Mouse (Mus musculus) CH12.LX (cell line): ENCODE data around the gene Luc7l3. TPM values are rescaled to one million over a fixed set of nuclear protein-coding genes. Genes with fewer than 3 reads are reported as not detected.

Source experiments
- DNase-seq: peaks from one replicate; pipeline ENCODE4 v3.0.0-alpha.2; 2013; ENCODE audit errors: extremely low read depth
- H3K27ac ChIP-seq: 2 replicates; pipeline ENCODE4 v1.5.1; 2012; ENCODE audit warnings: low read depth, mild to moderate bottlenecking, control low read depth, moderate library complexity; ENCODE audit not compliant: insufficient read depth
- H3K27me3 ChIP-seq: replicated peaks from 2 replicates; pipeline ENCODE3; 2012; ENCODE audit warnings: inconsistent platforms
- H3K36me3 ChIP-seq, 2 experiments: replicated peaks in 1 of 2; 2 replicates each; pipeline versions ENCODE3 to v1.6.1; 2012; ENCODE audit warnings: inconsistent platforms in 1 of 2, low read length in 1 of 2, mild to moderate bottlenecking in 1 of 2, mixed read lengths in 1 of 2, moderate library complexity in 1 of 2; ENCODE audit not compliant: control insufficient read depth in 1 of 2, insufficient read depth in 1 of 2
- H3K4me1 ChIP-seq, 2 experiments: 2 replicates each; pipeline ENCODE4 v1.6.1; 2012; ENCODE audit warnings: inconsistent platforms in 1 of 2, moderate library complexity in 1 of 2; ENCODE audit not compliant: insufficient read depth in 2 of 2, control insufficient read depth in 1 of 2
- H3K4me2 ChIP-seq: 2 replicates; pipeline ENCODE4 v1.6.1; 2012; ENCODE audit warnings: low read depth, mild to moderate bottlenecking, control low read depth; ENCODE audit not compliant: poor library complexity, insufficient read depth, severe bottlenecking
- H3K4me3 ChIP-seq, 3 experiments: fragments of 150-350 bp in 1 of 3; sonication (generic) in 1 of 3; replicated peaks in 1 of 3; 2 replicates each; pipeline versions ENCODE3 to v1.5.1; 2011 to 2012; ENCODE audit warnings: low read depth in 2 of 3, low read length in 2 of 3, mild to moderate bottlenecking in 2 of 3, moderate library complexity in 2 of 3, control low read depth in 1 of 3, improper control_type of control experiment in 1 of 3, inconsistent platforms in 1 of 3, mixed read lengths in 1 of 3; ENCODE audit not compliant: poor library complexity in 1 of 3
- H3K79me2 ChIP-seq: replicated peaks from 2 replicates; pipeline ENCODE4 v1.6.1; 2012; ENCODE audit warnings: mild to moderate bottlenecking, moderate library complexity; ENCODE audit not compliant: control insufficient read depth, poor library complexity, insufficient read depth, severe bottlenecking; ENCODE audit errors: extremely low read depth
- H3K9ac ChIP-seq: 2 replicates; pipeline ENCODE4 v1.6.1; 2012; ENCODE audit warnings: low read depth, mild to moderate bottlenecking, control low read depth, moderate library complexity; ENCODE audit not compliant: insufficient read depth
- H3K9me3 ChIP-seq: replicated peaks from 2 replicates; pipeline ENCODE3; 2012; ENCODE audit warnings: low read length, inconsistent platforms, mixed read lengths
- BHLHE40 ChIP-seq: IDR thresholded peaks from 2 replicates; pipeline ENCODE4 v1.6.1; 2011; ENCODE audit warnings: mild to moderate bottlenecking, low read depth, low read length, improper control_type of control experiment
- CHD1 ChIP-seq: IDR thresholded peaks from 2 replicates; pipeline ENCODE4 v1.6.1; 2012; ENCODE audit warnings: low read depth, low read length, improper control_type of control experiment, inconsistent platforms
- CHD2 ChIP-seq: IDR thresholded peaks from 2 replicates; pipeline ENCODE4 v1.6.1; 2011; ENCODE audit warnings: low read length, improper control_type of control experiment
- CTCF ChIP-seq, 2 experiments: IDR thresholded peaks in 1 of 2; conservative IDR thresholded peaks in 1 of 2; 2 replicates each; pipeline ENCODE4 v1.5.1; 2011 to 2012; ENCODE audit warnings: low read depth in 2 of 2, low read length in 2 of 2, improper control_type of control experiment in 1 of 2, inconsistent platforms in 1 of 2, mild to moderate bottlenecking in 1 of 2, moderate library complexity in 1 of 2
- ETS1 ChIP-seq: conservative IDR thresholded peaks from 2 replicates; pipeline ENCODE4 v1.6.1; 2012; ENCODE audit warnings: low read depth, mild to moderate bottlenecking, inconsistent platforms, low read length, improper control_type of control experiment, moderate library complexity
- GABPA ChIP-seq: IDR thresholded peaks from 2 replicates; pipeline ENCODE4 v1.6.1; 2012; ENCODE audit warnings: low read depth, low read length, improper control_type of control experiment, inconsistent platforms; ENCODE audit not compliant: insufficient replicate concordance
- HCFC1 ChIP-seq: IDR thresholded peaks from 2 replicates; pipeline ENCODE4 v1.6.1; 2012; ENCODE audit warnings: low read depth, mild to moderate bottlenecking, inconsistent platforms, low read length, improper control_type of control experiment
- JUND ChIP-seq: conservative IDR thresholded peaks from 2 replicates; pipeline ENCODE4 v1.6.1; 2011; ENCODE audit warnings: low read depth, low read length, improper control_type of control experiment
- KAT2A ChIP-seq: IDR thresholded peaks from 2 replicates; pipeline ENCODE4 v1.6.1; 2012; ENCODE audit warnings: low read length, improper control_type of control experiment, inconsistent platforms; ENCODE audit not compliant: insufficient replicate concordance
- MAFK ChIP-seq: IDR thresholded peaks from 2 replicates; pipeline ENCODE4 v1.6.1; 2011; ENCODE audit warnings: low read length, improper control_type of control experiment; ENCODE audit not compliant: insufficient replicate concordance
- MAZ ChIP-seq: IDR thresholded peaks from 2 replicates; pipeline ENCODE4 v1.6.1; 2012; ENCODE audit warnings: low read depth, mild to moderate bottlenecking, inconsistent platforms, low read length, improper control_type of control experiment, moderate library complexity
- MXI1 ChIP-seq: IDR thresholded peaks from 2 replicates; pipeline ENCODE4 v1.6.1; 2011; ENCODE audit warnings: mild to moderate bottlenecking, low read depth, low read length, improper control_type of control experiment
- MYC ChIP-seq: IDR thresholded peaks from 2 replicates; pipeline ENCODE4 v1.6.1; 2011; ENCODE audit warnings: low read depth, mild to moderate bottlenecking, improper control_type of control experiment, low read length
- PAX5 ChIP-seq: IDR thresholded peaks from 2 replicates; pipeline ENCODE4 v1.6.1; 2012; ENCODE audit warnings: low read length, inconsistent platforms, mixed read lengths
- POLR2A ChIP-seq: IDR thresholded peaks from 2 replicates; pipeline ENCODE4 v1.6.1; 2011; ENCODE audit warnings: low read depth, mild to moderate bottlenecking, improper control_type of control experiment, low read length
- POLR2AphosphoS2 ChIP-seq: IDR thresholded peaks from 2 replicates; pipeline ENCODE4 v1.6.1; 2011; ENCODE audit warnings: low read depth, low read length, improper control_type of control experiment
- RAD21 ChIP-seq: IDR thresholded peaks from 2 replicates; pipeline ENCODE4 v1.6.1; 2011; ENCODE audit warnings: low read depth, mild to moderate bottlenecking, low read length, improper control_type of control experiment, moderate library complexity
- RCOR1 ChIP-seq: conservative IDR thresholded peaks from 2 replicates; pipeline ENCODE4 v1.6.1; 2012; ENCODE audit warnings: low read depth, mild to moderate bottlenecking, inconsistent platforms, low read length, improper control_type of control experiment
- SIN3A ChIP-seq: IDR thresholded peaks from 2 replicates; pipeline ENCODE4 v1.6.1; 2012; ENCODE audit warnings: low read length, improper control_type of control experiment, inconsistent platforms
- SMC3 ChIP-seq: IDR thresholded peaks from 2 replicates; pipeline ENCODE4 v1.6.1; 2011; ENCODE audit warnings: low read depth, low read length, improper control_type of control experiment
- TBP ChIP-seq: conservative IDR thresholded peaks from 2 replicates; pipeline ENCODE4 v1.6.1; 2011; ENCODE audit warnings: low read depth, low read length, improper control_type of control experiment
- USF1 ChIP-seq: IDR thresholded peaks from 2 replicates; pipeline ENCODE4 v1.6.1; 2014; ENCODE audit warnings: low read depth, mild to moderate bottlenecking, inconsistent platforms, low read length, improper control_type of control experiment
- USF2 ChIP-seq: conservative IDR thresholded peaks from 2 replicates; pipeline ENCODE4 v1.6.1; 2011; ENCODE audit warnings: low read depth, low read length, improper control_type of control experiment
- ZC3H11A ChIP-seq: IDR thresholded peaks from 2 replicates; pipeline ENCODE4 v1.6.1; 2012; ENCODE audit warnings: low read depth, mild to moderate bottlenecking, inconsistent platforms, low read length, improper control_type of control experiment
- ZKSCAN1 ChIP-seq: IDR thresholded peaks from 2 replicates; pipeline ENCODE4 v1.6.1; 2012; ENCODE audit warnings: low read depth, inconsistent platforms, low read length, improper control_type of control experiment, borderline replicate concordance
- ZMIZ1 ChIP-seq: IDR thresholded peaks from 2 replicates; pipeline ENCODE4 v1.6.1; 2012; ENCODE audit warnings: low read depth, mild to moderate bottlenecking, inconsistent platforms, low read length, improper control_type of control experiment
- dilution Hi-C: fragments of 300-500 bp; cut with MboI; formaldehyde crosslinking; loops from 2 replicates; pipeline ENCODE4 v1.14.3; 2020; ENCODE audit warnings: low sequenced_read_pairs; ENCODE audit not compliant: extremely low pct_unique_long_range_greater_than_20kb, extremely low pct_ligation_motif_present
- in situ Hi-C: fragments of 300-500 bp; cut with MboI; formaldehyde crosslinking; loops from 3 replicates; pipeline ENCODE4 v1.14.3; 2019; ENCODE audit warnings: low sequenced_read_pairs, low pct_ligation_motif_present, low pct_unique_long_range_greater_than_20kb, mixed read lengths
- polyA plus RNA-seq: library from polyadenylated mRNA; unstranded; fragments of >175 nt; gene quantifications from 2 replicates; pipeline ENCODE4 v1.2.1, GENCODE M21; 2012; ENCODE audit warnings: low read depth; ENCODE audit not compliant: insufficient read length
- total RNA-seq, 2 experiments: library from RNA; depleted of rRNA; stranded (reverse); fragments of 300-350 nt in 1 of 2; fragments of >200 nt in 1 of 2; gene quantifications; 2 replicates each; pipeline ENCODE4 v1.2.3; 2012 to 2014

The Luc7l3 gene
- total and polyA plus RNA-seq, 3 experiments = 57.7 to 246 (median 69.8) TPM

- no peak for TF ChIP-seq USF2
- no peak for TF ChIP-seq ZKSCAN1
- TF ChIP-seq PAX5 = no peak
- TF ChIP-seq USF1 = no peak
- TF ChIP-seq HCFC1 = no peak
- TF ChIP-seq CHD2 = peak; percentile 67
- TF ChIP-seq KAT2A = no peak
- peak; percentile 44 for TF ChIP-seq SMC3
- no peak for TF ChIP-seq RCOR1
- TF ChIP-seq MYC = peak; percentile 55
- 0 out of 2 replicates have a peak, but pooled peaks have one; percentile 34 for TF ChIP-seq SIN3A
- no peak; the same call in 1 of the 2 replicates for TF ChIP-seq RAD21
- no peak for TF ChIP-seq POLR2A
- peak in 1 of 2 experiments; percentile 60; a peak in 2 of 4 replicates for TF ChIP-seq CTCF (conservative IDR thresholded peaks at IDR 0.05 in 1 of 2, IDR thresholded peaks at IDR 0.05 in 1 of 2; ENCODE audit: low read depth in 2 of 2, low read length in 2 of 2)
- TF ChIP-seq TBP = no peak
- TF ChIP-seq ZMIZ1 = no peak
- TF ChIP-seq, all 38 proteins: peak for 10
These were observed 56.5 kb downstream of the Luc7l3 start (continued) for GRCm38 (mm10) chr11:94265134-94265785.

GRCm38 (mm10) chr11:94261585-94262370, 60.0 kb downstream of the Luc7l3 start:
- Histone ChIP-seq H3K27me3 (no peaks in the 10 kb centered on the region), H3K9ac (no peak overlapping the region), H3K9me3 (peaks cover 8% of the 10 kb centered on the region), H3K27ac (no peak overlapping the region), H3K4me3 (no peak overlapping the region), H3K36me3 (no peaks in the 10 kb centered on the region), H3K4me1 (peaks cover 10 to 45% of the 10 kb centered on the region in 2 experiments; a peak in 3 of 4 replicates), H3K79me2 (no peaks in the 10 kb centered on the region), H3K4me2 (no peak overlapping the region)
- in situ Hi-C loops = loop anchor here (25.0 kb wide), 1 partner anchor 299 kb away; the partner anchor contains the start of genes Gm20390, Nme1 and Nme2
- DNase-seq = no peak
- dilution Hi-C loops = no loop called here
- TF ChIP-seq ETS1 = no peak
- no peak for TF ChIP-seq HCFC1
- TF ChIP-seq MXI1 = no peak
- TF ChIP-seq CHD1 = no peak
- TF ChIP-seq MAFK = no peak
- no peak for TF ChIP-seq JUND
- TF ChIP-seq GABPA = no peak
- no peak for TF ChIP-seq SMC3
- no peak for TF ChIP-seq BHLHE40
- TF ChIP-seq ZC3H11A = no peak
- no peak for TF ChIP-seq USF1
- no peak for TF ChIP-seq CTCF (conservative IDR thresholded peaks at IDR 0.05 in 1 of 2, IDR thresholded peaks at IDR 0.05 in 1 of 2; ENCODE audit: low read depth in 2 of 2, low read length in 2 of 2)
- TF ChIP-seq KAT2A = no peak
- no peak for TF ChIP-seq CHD2
- TF ChIP-seq RAD21 = no peak
- TF ChIP-seq MAZ = no peak
- no peak for TF ChIP-seq RCOR1
- no peak for TF ChIP-seq POLR2AphosphoS2
